Mouse (Mus musculus): ENCODE results near the gene Rgs6. TPM values are rescaled to one million over a fixed set of nuclear protein-coding genes. Genes with fewer than 3 reads are reported as not detected.

Rgs6 gene
- total RNA-seq, 2 experiments from 2014 or later = 16.3 to 19.9 TPM

DNA sequence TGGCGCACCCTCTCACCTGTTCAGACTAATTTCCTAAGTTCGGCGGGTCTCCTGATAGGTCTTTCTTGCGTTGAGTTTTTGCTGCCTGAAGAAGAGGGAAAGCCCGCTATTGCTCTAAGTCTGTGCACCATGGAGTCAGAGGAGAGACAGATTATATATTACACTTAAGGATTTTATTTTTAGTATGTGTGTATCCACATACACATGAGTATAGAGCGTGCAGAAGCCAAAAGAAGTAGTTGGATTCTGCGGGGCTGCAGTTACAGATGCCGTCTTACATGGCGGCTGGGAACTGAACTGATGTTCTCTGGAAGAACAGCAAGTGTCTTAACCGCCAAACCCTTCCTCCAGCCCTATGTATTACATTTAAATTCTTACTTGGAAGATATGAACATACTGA, 52.3 kb downstream of the Rgs6 start:
- no peak for DNase-seq (ENCODE audit: low spot score in 2 of 2)

DNA sequence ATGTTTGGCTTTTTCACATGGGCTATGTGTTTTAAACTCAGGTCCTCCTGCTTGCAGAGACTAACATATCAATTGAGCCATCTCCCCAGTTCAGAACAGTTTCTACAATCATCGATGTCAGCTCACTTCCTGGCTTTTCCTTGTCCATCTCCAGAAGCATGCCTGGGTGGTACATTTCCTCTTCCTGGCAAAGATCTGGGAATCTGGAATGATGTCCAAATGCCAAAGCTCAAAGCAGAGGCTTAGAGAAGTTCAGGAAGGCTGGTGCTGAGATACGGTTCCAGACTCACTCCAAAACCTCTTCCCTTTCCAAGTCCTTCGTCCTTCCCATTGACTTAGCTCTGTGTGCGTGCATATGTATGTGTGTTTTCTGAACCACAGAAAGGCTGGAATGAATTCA, 59.8 kb downstream of the Rgs6 start:
- no peak for DNase-seq (ENCODE audit: low spot score in 2 of 2)

DNA sequence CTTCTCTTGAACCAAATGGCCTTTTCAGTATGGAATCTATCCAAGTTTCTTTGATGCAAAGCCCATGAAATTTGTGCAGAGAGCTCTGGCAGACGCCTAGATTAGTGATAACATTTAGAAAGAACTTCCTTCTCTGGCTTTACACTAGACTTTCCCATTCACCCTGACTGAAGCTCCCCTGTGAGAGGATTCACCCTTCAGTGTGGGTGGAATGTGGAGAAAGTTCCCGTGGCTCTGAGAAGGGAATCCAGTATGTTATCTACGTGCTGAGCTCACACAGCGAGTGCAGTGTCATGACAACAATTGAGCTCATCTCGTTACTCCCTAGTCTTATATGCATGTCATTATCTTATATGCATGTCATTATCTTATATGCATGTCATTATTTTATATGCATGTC, 61.9 kb downstream of the Rgs6 start:
- DNase-seq (ENCODE audit: low spot score in 2 of 2) = no peak

DNA sequence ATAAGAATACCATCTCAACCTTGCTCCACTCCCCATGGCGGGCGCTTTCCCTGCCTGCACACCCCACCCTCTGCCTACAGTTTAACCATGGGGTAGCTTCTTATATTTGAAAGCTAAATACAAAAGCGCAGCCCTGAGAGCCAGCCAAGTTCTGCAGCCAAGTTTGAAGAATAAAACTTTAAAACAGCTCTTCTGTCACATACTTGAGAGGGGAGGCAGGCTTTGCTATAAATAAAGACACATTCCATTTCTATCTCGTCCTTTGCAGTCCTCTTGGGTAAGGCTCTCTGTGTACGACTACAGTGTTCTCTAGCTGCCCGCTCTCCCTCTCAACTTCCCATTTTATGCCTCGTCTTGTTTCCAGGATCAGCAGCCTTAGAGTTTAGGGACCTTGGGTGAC, 76.5 kb downstream of the Rgs6 start:
- peak in 1 of 2 experiments; percentile 15 for DNase-seq (ENCODE audit: low spot score in 2 of 2)

DNA sequence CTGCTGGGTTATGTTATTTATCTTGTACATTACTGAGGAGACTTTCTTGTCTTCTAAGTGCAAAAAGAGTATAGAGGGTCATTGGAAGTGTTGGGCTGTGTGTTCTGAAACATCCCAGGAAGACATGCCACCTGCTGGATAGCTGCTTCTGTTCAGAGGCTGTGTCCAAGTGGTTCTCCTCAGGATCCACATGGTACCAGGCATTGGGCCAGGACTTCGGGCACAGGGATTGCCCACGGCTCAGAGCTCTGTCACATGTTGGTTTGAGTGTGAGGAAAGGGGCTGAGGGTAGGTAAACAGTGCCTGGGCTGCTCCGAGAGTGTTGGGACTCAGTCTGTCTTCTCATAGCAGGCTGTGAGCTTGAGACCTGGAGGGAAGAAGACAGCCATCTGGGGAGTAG, 79.3 kb downstream of the Rgs6 start:
- no peak for DNase-seq (ENCODE audit: low spot score in 2 of 2)

DNA sequence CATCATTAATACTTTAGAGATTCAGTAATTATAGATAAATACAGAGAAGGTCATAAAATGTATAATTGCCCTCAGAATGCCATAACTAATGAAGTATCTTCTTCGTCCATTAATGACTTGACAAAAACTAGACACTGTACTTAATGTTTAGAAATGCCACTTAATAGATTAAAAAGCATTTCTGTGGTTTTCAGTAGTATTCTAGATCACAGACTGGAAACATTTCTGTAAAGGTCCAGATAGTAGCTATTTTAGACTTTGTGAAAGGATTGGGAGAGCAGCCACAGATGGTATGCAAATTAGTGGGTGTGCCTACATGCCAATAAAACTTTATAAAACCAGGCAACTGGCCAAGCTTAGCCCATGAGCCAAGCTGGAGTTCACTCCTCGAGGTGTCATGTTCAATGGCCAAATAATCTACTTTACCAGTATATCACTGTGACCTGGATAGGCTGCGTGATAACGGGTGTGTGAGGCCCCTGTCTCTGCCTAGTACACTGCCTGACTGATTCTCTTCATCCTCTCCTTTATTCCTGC, 82.2 kb downstream of the Rgs6 start:
- DNase-seq (ENCODE audit: low spot score in 2 of 2) = peak in 1 of 2 experiments; percentile 16

DNA sequence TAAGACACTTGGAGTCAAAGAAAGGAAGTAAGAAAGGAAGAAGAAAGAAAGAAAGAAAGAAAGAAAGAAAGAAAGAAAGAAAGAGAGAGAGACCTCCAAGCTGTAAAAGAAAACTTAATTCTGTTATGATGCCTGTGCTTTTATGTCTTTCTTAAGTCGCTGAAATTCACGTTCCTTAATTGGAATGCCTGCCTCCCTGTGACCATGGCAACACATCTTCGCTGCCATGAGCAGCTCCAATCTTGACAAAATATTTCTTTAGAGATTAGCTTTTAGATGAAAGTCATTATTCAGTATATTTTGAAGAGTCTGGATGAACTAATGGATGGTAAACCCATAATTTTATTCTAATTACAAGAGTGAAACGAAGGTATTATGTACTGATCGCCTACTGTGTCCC, 83.5 kb downstream of the Rgs6 start:
- no peak for DNase-seq (ENCODE audit: low spot score in 2 of 2)

DNA sequence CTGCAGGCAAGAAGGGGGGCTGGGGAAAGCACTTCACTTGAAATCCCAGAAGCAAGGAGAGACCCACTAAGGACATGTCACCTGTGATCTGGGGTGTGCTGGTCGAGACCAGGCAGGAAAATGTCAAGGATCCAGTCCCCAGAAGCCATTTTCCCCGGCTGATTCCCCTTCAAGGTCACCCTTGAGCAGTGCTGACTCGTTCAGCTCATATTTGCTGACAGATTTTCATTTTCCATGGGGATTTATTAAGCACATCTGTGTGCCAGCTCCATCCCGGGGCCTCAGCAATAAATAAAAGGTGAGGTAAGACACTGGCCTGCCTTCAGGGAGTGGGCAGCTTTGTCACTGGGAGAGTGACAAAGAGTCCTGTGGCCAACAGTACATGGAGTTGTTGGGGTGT, 87.0 kb downstream of the Rgs6 start:
- DNase-seq (ENCODE audit: low spot score in 2 of 2) = no peak

DNA sequence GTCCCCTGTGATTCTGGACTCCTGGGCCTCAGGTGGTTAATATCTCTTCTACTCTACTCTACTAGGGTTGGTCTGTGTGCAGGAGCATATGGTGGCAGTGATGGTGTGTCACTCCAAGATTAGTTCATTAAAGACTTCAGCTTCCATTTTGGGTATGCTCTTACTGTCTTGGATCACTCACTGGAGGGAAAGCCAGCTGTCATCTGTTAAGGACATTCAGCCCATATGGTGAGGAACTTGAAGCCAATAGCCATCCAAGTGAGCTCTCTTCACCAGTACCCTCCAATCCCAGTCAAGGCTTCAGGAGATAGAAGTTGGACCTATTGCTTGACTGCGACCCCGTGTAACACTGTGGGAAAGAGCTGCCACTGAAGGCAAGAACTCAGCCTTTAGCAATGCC, 98.9 kb downstream of the Rgs6 start:
- DNase-seq (ENCODE audit: low spot score in 2 of 2) = no peak

DNA sequence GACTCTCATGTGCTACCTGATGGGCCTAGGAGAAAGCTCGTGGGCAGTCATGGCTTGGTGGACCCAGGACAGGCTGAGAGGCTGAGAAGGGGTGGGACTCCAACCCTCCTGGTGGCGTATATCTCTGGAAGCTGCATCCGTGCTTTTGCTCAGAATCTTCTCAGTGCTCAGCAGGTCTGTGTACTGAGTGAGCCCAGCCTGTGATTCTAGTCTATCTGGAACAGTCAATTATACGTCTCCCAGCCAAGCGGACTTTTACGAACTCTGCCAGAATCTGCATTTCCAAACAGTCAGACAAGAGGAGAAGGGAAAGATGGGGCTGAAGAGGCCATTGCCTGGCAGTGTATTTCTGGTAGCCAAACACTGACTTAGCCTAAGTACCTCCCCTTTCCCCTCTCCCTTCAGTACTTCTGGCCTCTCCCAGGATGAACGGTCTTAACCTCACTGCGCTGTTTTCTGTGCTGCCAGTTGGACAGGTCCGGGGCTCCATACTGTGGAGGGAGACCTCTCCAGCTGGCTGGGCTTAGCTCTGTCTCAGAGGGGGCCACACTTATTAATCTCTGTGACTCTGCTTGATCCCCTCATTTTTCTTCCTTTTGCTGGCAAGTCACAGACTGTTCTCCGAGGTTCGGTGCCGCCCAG, 110.9 kb downstream of the Rgs6 start:
- no peak for DNase-seq (ENCODE audit: low spot score in 2 of 2)

DNA sequence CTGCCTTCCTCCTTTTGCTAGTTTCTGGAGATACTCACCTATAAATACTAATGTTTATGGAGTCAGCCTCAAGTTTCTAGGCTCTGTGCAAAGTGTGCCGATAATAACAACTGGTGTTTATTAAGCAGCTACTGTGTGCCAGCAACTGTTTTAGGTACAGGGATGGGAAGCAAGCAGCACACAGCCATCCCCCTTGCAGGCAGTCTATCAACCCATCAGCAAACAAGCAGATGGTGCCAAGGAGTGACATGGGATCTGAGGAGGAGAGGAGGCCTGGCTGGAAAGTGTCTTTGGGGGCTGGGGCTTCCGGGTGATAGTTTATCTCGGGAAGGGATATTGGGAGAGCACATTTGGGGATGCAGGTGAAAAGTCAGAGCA, 111.4 kb downstream of the Rgs6 start:
- DNase-seq (ENCODE audit: low spot score in 2 of 2) = no peak

DNA sequence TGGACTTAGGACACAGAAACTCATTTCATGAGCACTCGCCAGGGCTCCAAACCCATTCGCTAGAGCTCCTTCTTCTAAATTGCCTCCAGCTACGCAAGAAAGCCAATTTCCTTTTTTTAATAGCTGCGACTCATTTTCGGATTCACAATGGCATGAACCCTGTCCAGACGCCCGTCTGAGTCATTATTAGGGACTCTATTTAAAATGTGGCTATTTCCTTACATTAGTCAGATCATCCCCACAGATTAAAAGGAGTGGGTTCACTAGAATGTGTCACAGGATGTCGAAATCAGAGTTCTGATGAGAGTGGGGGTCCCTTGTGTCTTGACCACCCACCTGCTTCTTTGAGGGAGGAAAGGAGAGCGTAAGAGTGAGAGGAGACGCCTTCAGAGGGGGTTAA, 112.1 kb downstream of the Rgs6 start:
- no peak for DNase-seq (ENCODE audit: low spot score in 2 of 2)

DNA sequence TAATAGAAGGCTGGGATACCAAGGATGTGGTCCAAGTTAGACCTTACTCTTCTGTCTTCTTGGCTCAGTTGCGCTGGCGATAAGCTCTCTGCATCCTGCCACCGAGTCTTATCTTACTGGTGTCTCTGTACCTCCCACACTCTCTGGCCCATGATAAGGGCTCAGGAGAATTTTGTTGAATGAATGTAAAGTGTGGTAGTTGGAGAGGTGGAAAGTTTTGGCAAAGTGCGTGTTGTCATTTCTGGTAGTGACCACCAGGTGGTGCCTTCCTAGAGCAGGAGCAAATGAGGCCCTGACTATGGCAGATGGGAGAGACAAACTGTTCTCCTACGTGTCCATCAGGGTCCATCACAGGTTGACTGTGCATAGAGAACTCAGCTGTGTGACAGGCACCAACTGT, 112.7 kb downstream of the Rgs6 start:
- DNase-seq (ENCODE audit: low spot score in 2 of 2) = peak in 1 of 2 experiments; percentile 20

DNA sequence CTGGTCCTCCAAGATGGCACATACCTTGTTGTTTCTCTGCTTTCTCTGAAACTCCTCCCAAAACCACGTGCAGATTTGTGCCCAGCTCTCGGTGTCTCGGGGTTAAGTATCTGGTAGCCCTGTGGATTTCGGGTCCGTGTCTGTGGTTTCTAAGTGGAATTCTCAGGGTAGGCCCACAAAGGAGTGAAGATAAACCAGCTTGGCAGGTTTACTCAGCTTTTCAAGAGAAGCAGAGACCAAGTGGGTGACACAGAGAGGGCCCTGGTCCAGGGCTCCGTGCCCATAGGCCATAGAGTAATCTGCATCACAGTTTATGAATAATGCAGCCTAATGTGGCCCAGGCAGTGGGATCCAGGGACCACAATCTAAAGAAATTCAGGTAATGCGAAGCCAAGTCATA, 113.3 kb downstream of the Rgs6 start:
- DNase-seq (ENCODE audit: low spot score in 2 of 2) = no peak

DNA sequence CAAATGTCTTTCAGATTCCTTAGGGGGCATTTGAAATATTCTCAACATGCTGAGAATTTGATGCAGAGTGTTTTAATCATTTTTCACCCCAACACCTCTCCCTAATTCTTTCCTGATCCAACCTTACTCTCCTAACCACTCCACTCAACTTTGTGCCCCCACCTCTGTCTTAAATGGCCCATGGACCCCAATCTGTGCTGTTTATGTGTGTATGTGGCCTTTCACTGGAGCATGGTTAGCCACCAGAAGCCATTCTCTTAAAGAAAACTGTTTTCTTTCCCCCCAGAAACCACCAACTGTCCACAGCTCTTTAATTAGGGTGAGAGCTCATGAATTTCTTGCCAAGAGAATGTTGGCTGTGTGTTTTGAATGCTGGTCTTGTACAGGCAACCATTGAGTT, 122.3 kb downstream of the Rgs6 start:
- DNase-seq (ENCODE audit: low spot score in 2 of 2) = no peak

DNA sequence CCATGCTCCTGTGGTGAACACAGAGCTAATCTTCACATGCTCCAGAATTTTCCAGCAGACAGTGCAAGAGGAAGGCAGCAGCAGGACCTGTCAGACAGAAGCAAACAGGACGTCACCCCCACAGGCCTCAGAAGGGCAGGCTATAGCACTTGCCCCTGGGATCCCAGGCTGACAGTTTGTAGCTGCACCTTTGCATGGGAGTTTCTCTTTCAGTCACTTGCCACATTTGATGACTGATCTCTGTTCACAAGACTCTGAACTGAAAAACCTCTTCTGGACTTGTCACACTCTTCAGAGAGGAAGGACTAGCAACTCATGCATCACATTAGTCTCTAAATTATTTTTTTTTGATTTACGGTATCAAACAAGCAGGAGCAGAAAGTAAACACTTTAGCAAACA, 126.2 kb downstream of the Rgs6 start:
- no peak for DNase-seq (ENCODE audit: low spot score in 2 of 2)

DNA sequence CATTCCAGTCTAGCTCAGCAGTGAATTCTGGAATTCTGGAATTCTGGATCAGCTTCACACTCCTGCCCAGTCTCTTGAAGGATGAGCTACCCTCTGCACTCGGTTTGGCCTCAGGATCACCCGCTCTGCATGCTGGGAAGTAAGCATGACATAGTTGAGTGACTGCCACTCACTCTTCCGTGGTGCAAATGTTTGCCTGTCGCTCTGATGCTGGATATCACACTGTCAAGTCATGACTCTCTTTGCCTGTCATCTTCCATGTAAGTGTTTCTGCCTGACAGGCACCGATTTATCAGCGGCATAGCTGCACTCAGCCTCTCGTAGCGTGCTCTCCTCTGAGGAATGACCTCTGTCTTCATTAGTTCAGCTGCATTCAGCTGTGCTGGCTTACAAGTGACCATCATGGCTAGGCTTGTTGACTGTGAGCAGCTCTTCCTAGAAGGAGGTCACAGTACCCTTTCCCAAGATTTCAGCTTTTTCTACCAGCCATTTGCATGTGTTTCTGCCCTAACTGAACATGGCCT, 135.0 kb downstream of the Rgs6 start:
- no peak for DNase-seq (ENCODE audit: low spot score in 2 of 2)

DNA sequence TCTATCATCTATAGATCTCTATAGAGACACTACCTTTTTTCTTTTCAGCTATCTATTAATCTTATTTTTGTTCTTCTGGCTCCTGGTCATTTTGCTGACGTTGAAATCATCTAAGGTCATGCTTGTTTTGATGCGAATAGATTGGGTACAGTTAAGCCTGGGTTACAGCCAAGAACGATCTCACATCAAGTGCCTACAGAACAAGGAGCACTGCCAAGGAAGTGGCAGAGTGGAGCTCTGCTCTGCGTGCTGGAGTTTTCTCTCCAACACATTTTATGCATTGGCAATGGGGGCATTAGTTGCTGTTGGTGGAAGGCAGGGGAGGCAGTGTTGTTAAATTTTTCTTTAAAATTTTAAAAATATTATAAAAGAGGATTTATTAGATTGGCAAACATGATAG, 138.2 kb downstream of the Rgs6 start:
- no peak for DNase-seq (ENCODE audit: low spot score in 2 of 2)

DNA sequence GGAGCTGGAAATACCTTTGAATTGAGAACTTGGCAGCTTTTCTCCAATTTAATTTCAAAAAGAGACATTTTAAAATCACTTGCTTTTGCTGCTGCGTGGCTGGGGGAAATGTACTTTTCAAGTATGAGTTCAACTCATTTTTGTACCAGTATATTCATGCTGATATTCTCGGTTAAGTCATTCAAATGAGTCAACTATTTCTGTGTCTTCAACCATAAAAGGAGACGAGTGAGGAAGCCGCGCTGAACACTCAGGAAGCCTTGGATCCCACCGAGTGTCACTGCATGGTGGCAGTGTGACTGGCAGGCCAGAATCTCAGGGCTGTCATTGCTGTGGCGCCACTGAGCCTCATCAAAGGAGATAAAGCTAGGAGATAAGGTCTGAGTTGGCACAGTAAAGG, 143.5 kb downstream of the Rgs6 start:
- DNase-seq (ENCODE audit: low spot score in 2 of 2) = no peak

DNA sequence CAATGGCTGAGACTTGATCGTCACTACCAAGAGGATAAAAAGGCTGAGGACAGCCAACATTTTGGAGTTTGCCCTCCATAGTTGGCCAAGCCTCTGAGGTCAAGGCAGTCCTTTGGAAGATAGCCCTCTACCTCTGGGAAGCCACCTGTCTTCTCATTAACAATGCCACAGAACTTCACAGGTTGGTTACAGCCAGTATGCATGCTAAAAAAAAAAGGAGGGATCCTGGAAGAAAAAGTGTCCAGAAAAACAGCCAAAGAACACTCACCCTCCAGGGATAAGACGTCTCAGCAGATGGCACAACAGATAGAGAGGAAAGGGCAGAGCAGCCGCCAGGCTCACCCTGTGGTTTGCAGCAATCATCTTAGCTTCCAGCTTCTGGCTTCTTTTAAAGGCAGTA, 154.9 kb downstream of the Rgs6 start:
- no peak for DNase-seq (ENCODE audit: low spot score in 2 of 2)

DNA sequence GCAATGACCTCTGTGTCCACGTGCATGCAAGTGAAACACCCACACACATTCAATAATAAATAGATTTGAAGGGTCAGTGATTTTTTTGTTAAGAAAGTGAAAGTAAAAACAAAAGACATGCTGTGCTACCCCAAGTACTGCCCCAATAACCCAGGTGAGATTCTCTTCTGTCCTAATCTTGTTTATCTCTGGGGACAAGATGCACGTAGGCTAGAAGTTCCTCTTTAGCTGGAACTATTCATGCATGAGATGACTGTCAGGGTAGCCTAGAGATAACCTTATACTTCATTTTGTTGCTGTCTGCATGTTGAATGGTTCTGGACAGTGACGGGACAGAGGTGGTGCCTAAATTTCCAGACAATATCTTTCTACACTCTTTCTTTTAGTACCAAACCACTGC, 155.9 kb downstream of the Rgs6 start:
- no peak for DNase-seq (ENCODE audit: low spot score in 2 of 2)

DNA sequence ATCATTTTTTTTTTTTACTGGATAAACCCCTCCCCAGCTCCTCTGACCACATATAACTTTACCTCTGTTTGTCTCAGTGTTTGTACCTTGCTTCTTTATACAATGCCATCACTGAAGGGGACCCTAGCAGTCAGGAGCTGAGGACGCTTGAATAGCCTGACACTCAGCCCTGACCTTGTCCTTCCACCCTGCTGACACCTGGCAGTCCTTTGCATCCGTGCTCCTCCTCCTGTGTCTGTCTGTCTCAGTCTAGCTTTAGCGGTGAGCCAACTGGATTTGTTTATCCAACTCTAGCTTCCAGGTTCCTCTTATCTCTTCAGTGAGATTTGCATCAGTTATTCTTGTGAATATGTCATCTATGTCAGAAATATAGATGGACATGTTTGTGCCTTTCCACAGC, 156.7 kb downstream of the Rgs6 start:
- DNase-seq (ENCODE audit: low spot score in 2 of 2) = no peak

DNA sequence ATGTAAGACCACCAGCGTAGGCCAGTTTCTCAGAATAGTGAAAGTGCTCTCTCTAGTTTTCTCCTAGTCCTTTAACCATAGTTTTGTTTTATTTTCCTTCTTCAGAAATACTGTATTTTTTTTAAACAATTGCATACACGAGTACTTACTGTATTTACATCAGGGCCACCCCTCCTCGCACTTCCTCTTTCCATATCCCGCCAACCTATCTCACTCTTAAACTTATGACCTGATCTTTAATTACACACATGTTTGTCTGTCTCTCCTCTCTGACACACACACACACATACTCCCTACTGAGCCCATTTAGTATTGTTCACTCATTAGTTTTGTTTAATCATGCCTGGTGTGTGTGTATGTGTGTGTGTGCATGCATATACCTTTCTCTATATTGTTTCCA, 159.0 kb downstream of the Rgs6 start:
- DNase-seq (ENCODE audit: low spot score in 2 of 2) = no peak
